Mouse (Mus musculus) heart, adult 2 months (tissue): ENCODE measurements at regions not wholly inside any gene's neighbourhood (a gene's known extent, or its start where the extent isn't known, plus 50 kb on each side); places are given as distances from the start of the nearest gene placed in this dataset.

Experiments
- DNase-seq, 2 experiments: peaks; one replicate each; pipeline ENCODE4 v3.0.0; 2021
- H3K27ac ChIP-seq: fragments of 200-600 bp; 2 replicates; pipeline ENCODE4 v1.8.1; 2022
- H3K27me3 ChIP-seq: fragments of 200-500 bp; 2 replicates; pipeline ENCODE4 v1.6.1; 2012; ENCODE audit warnings: mild to moderate bottlenecking, low read length, inconsistent platforms, mixed read lengths; ENCODE audit not compliant: control insufficient read depth, insufficient read depth
- H3K36me3 ChIP-seq: fragments of 200-500 bp; 2 replicates; pipeline ENCODE4 v1.6.1; 2012; ENCODE audit warnings: low read length, inconsistent platforms; ENCODE audit not compliant: control insufficient read depth, insufficient read depth
- H3K4me1 ChIP-seq: fragments of 200-500 bp; 2 replicates; pipeline ENCODE4 v1.6.1; 2011; ENCODE audit warnings: low read length; ENCODE audit not compliant: control insufficient read depth, insufficient read depth
- H3K4me3 ChIP-seq: fragments of 200-600 bp; 2 replicates; pipeline ENCODE4 v1.8.1; 2022
- H3K79me2 ChIP-seq: fragments of 200-500 bp; replicated peaks from 2 replicates; pipeline ENCODE4 v1.6.1; 2012; ENCODE audit warnings: mild to moderate bottlenecking, inconsistent platforms, low read length, moderate library complexity, mixed read lengths; ENCODE audit not compliant: control insufficient read depth, insufficient read depth
- H3K9ac ChIP-seq: fragments of 200-500 bp; 2 replicates; pipeline ENCODE4 v1.6.1; 2012; ENCODE audit warnings: low read depth, mild to moderate bottlenecking, control low read depth, inconsistent platforms, low read length, mixed read lengths
- CTCF ChIP-seq: fragments of 200-600 bp; IDR thresholded peaks from 2 replicates; pipeline ENCODE4 v1.8.1; 2022; ENCODE audit warnings: antibody characterized with exemption, mild to moderate bottlenecking, moderate library complexity
- EP300 ChIP-seq: fragments of 200-500 bp; IDR thresholded peaks from 2 replicates; pipeline ENCODE4 v1.6.1; 2011; ENCODE audit warnings: low read depth, low read length, control low read depth; ENCODE audit not compliant: insufficient read depth
- POLR2A ChIP-seq: fragments of 200-500 bp; IDR thresholded peaks from 2 replicates; pipeline ENCODE4 v1.6.1; 2011; ENCODE audit warnings: mild to moderate bottlenecking, low read depth, low read length, control low read depth; ENCODE audit not compliant: insufficient read depth
- WGBS: fragments of 180-500 bp; shearing (Covaris S2); methylation state at CpG from one replicate; pipeline ENCODE4 v1.1.7; 2018; 5-methylcytosine and 5-hydroxymethylcytosine counted together
- intact Hi-C: fragments of 180-260 bp; cut with DNase I; formaldehyde crosslinking; loops from one replicate; pipeline ENCODE4 v1.15.1; 2025

DNA sequence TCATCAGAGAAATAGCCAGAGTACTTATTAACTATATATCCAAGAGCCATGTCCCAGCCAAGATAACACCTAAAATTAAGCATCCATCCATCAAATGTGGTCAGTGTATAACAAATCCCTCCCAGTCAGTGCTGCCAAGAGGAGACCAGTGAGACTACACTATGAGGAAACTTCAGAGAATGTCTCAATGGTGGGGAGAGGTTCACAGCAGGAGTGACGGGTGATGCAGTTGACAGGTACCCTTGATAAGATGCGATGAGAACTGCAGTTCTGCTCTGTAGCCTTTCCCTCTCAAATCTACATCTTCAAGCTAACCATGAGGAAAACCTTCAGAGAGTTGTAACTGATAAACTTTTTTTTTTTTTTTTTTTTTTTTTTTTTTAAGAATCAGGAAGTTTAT is 470.3 kb downstream of the Fat4 start:
- no peak overlapping the region for H3K27ac ChIP-seq
- no peaks in the 10 kb centered on the region for H3K27me3 ChIP-seq
- no peak for TF ChIP-seq EP300
- no peak for TF ChIP-seq CTCF
- no peak for TF ChIP-seq POLR2A
- intact Hi-C loops, result no loop called here
- H3K36me3 ChIP-seq, result no peaks in the 10 kb centered on the region
- no peak for DNase-seq
- H3K9ac ChIP-seq, result no peak overlapping the region
- no peaks in the 10 kb centered on the region for H3K79me2 ChIP-seq
- 45% methylated on average over 2 of the region's 2 CpGs for WGBS
- H3K4me1 ChIP-seq, result no peaks in the 10 kb centered on the region
- H3K4me3 ChIP-seq, result no peak overlapping the region

DNA sequence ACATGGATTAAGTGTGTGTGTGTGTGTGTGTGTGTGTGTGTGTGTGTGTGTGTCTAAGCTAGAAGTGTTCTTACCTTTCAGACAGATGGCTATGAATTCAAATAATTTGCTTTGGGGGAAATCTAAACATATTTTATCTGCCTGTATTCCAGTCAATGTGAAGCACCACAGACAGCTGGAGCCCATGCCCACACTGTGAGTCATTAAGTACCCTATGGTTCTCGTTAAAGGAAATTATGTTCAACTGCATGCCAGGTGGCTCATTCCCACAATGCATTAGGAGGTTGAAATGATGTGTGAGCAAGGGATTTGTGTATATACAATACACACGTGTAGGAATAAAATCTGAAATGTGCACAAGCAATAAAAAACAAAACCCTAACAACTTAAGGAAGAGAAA is 473.5 kb downstream of the Fat4 start:
- no peaks in the 10 kb centered on the region for H3K4me1 ChIP-seq
- intact Hi-C loops, result no loop called here
- H3K27me3 ChIP-seq, result no peaks in the 10 kb centered on the region
- no peak overlapping the region for H3K4me3 ChIP-seq
- H3K79me2 ChIP-seq, result no peaks in the 10 kb centered on the region
- TF ChIP-seq CTCF, result no peak
- no peak for TF ChIP-seq EP300
- TF ChIP-seq POLR2A, result no peak
- no peak overlapping the region for H3K27ac ChIP-seq
- 66% methylated on average over 2 of the region's 2 CpGs for WGBS
- no peaks in the 10 kb centered on the region for H3K36me3 ChIP-seq
- no peak overlapping the region for H3K9ac ChIP-seq
- no peak for DNase-seq

DNA sequence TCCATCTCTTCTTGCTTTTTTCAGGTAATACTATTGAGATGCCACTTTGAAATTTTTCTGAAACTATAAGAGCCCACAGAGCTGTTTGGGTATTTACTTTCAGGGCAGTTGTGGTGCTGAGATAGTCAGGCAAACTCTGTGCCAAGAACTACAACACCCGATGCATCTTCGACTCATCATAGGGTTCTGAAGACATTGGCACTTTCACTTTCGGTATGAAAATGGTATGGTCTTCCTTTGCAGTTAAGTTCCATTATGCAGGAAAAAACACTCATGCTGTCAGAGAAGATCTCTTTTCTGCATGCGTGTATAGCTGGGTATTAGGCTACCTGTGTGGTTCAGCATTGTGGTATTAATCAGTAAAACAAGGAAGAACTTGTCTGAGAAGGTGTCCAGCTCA is 484.2 kb downstream of the Fat4 start:
- no peak for DNase-seq
- 73% methylated on average over 4 of the region's 4 CpGs for WGBS
- TF ChIP-seq POLR2A (no peak), EP300 (no peak), CTCF (no peak)
- Histone ChIP-seq H3K27ac (no peak overlapping the region), H3K4me3 (no peak overlapping the region), H3K9ac (no peak overlapping the region), H3K27me3 (no peaks in the 10 kb centered on the region), H3K79me2 (no peaks in the 10 kb centered on the region), H3K4me1 (no peaks in the 10 kb centered on the region), H3K36me3 (no peaks in the 10 kb centered on the region)
- intact Hi-C loops, result no loop called here

DNA sequence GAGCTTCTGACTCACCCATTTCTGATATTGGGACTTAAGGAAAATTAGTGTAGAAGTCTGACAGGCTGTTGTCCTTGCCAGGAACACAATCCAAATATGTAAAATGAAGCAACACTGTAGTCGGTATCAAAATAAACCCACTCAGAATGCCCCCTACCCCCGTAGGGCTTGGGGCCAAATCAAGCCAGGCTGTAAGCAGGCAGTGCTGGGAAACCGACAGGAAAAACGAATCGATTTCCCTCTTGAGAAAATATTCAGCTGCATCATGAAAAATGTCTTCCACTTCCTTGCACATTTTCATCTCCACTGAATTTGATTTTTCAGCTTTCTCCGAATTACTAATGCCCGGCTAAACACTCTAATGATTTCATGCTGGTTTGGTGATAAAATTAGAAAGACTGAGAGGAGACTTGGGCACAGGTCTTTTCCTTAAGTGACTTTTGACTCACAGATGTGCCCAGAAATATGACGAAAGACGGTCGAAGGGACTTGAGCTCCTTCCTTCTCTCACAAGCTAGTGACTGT is 485.7 kb downstream of the Fat4 start:
- Histone ChIP-seq H3K4me1 (no peaks in the 10 kb centered on the region), H3K4me3 (no peak overlapping the region), H3K9ac (no peak overlapping the region), H3K36me3 (no peaks in the 10 kb centered on the region), H3K27ac (no peak overlapping the region), H3K27me3 (no peaks in the 10 kb centered on the region), H3K79me2 (no peaks in the 10 kb centered on the region)
- no peak for DNase-seq
- 68% methylated on average over 10 of the region's 10 CpGs for WGBS
- intact Hi-C loops, result no loop called here
- TF ChIP-seq POLR2A (no peak), CTCF (no peak), EP300 (no peak)

DNA sequence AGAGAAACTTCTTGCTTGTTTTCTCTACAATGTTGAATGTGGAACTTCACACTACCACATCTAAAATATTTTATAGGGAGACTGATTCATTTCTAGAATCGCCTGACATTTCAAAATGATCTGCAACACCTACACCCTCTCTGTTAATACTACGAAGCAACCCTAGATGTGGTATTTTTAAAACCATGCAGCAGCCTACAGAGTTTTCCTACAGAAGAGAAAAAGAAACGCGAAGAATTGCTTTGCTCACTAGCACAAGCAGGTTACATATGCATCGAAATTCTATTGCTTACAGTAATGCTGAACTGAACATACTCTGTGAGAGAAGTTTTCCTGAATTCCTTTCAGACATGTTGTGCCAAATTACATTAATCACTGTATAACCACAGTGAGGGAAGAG is 488.7 kb downstream of the Fat4 start:
- Histone ChIP-seq H3K79me2 (no peaks in the 10 kb centered on the region), H3K27ac (no peak overlapping the region), H3K4me3 (no peak overlapping the region), H3K9ac (no peak overlapping the region), H3K27me3 (no peaks in the 10 kb centered on the region), H3K36me3 (no peaks in the 10 kb centered on the region), H3K4me1 (no peaks in the 10 kb centered on the region)
- WGBS, result 90% methylated on average over 5 of the region's 5 CpGs
- intact Hi-C loops, result no loop called here
- TF ChIP-seq POLR2A (no peak), EP300 (no peak), CTCF (no peak)
- DNase-seq, result no peak

DNA sequence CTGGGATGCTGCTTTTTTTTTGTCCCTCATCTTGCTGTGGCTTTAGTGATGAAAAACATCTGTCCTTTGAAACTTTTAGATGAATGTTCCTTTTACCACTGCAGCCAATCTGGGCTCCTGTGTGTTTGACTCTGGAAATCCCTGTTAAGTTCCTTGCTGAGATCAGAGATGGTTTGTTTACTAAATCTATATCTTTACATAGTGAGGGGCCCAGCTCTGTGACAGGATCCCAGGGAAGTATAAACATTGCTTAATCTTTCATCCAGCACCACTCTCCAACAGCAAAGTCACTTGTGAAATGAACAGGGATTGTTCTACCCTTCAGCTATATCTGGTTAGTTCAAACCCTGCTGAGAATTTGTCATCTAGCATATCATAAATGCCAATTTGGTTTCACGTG is 501.8 kb downstream of the Fat4 start:
- Histone ChIP-seq H3K27ac (no peak overlapping the region), H3K36me3 (no peaks in the 10 kb centered on the region), H3K4me1 (no peaks in the 10 kb centered on the region), H3K79me2 (no peaks in the 10 kb centered on the region), H3K4me3 (no peak overlapping the region), H3K9ac (no peak overlapping the region), H3K27me3 (peaks cover 1% of the 10 kb centered on the region; the same call in 1 of the 2 replicates)
- TF ChIP-seq POLR2A (no peak), CTCF (no peak), EP300 (no peak)
- no peak for DNase-seq
- 76% methylated on average over 1 of the region's 1 CpGs for WGBS
- intact Hi-C loops, result no loop called here

DNA sequence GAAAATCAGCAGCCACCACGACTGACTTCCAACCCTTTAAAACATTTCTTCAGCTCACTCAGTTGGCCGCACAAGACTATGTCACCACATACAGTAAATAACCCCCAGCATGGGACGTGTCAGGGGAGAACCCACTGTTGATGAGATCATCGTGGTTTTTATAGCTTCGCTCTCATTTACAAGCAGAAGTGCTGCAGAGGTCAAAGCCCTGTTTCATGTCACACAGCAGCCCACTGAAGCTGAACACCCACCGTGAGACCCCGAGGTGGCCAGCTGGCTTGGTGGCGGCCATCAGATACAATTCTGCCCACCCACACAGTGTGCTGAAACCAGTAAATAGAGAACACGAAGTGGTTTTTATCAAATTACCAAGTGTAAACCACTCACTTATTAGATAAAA is 503.7 kb downstream of the Fat4 start:
- Histone ChIP-seq H3K4me1 (no peaks in the 10 kb centered on the region), H3K36me3 (no peaks in the 10 kb centered on the region), H3K4me3 (no peak overlapping the region), H3K27me3 (no peaks in the 10 kb centered on the region), H3K9ac (no peak overlapping the region), H3K79me2 (no peaks in the 10 kb centered on the region), H3K27ac (no peak overlapping the region)
- TF ChIP-seq CTCF (no peak), POLR2A (no peak), EP300 (no peak)
- intact Hi-C loops, result no loop called here
- DNase-seq, result no peak
- WGBS, result 46% methylated on average over 9 of the region's 9 CpGs
